Mouse (Mus musculus) liver, embryonic 14.5 days (tissue): Measurements from ENCODE around the gene AI661453. TPM values are rescaled to one million over a fixed set of nuclear protein-coding genes. Genes with fewer than 3 reads are reported as not detected.
"Not testable (repeated sequence)": the region's sequence is repeated elsewhere in the genome, so short reads cannot be mapped to it uniquely, and the experiment has no call there.

Source experiments
- ATAC-seq: fragments of 200-750 bp; cut with Nextera tagmentation; 2 replicates; pipeline ENCODE4 v1.8.0; 2017; ENCODE audit warnings: moderate number of reproducible peaks, mild to moderate bottlenecking, moderate library complexity; ENCODE audit not compliant: insufficient read depth
- DNase-seq, 3 experiments: peaks; one replicate each; pipeline ENCODE4 v3.0.0-alpha.2; 2012 to 2013; ENCODE audit warnings: low read depth in 3 of 3, low spot score in 3 of 3
- H3K27ac ChIP-seq: fragments of 300-500 bp; sonication (generic); 2 replicates; pipeline ENCODE4 v1.5.1; 2014; ENCODE audit warnings: moderate library complexity, mild to moderate bottlenecking, control low read depth, inconsistent platforms
- H3K27me3 ChIP-seq: fragments of 300-500 bp; sonication (generic); 2 replicates; pipeline ENCODE4 v1.6.1; 2014; ENCODE audit warnings: mild to moderate bottlenecking, low read length, moderate library complexity; ENCODE audit not compliant: control insufficient read depth, insufficient read depth
- H3K36me3 ChIP-seq: fragments of 300-500 bp; sonication (generic); replicated peaks from 2 replicates; pipeline ENCODE4 v1.6.1; 2014; ENCODE audit warnings: low read depth; ENCODE audit not compliant: control insufficient read depth, insufficient read depth
- H3K4me1 ChIP-seq, 2 experiments: fragments of 200-500 bp in 1 of 2; fragments of 300-500 bp in 1 of 2; sonication (generic) in 1 of 2; replicated peaks; 2 replicates each; pipeline ENCODE4 v1.6.1; 2012 to 2014; ENCODE audit warnings: antibody characterized with exemption in 1 of 2, inconsistent platforms in 1 of 2, low read length in 1 of 2; ENCODE audit not compliant: control insufficient read depth in 2 of 2, insufficient read depth in 2 of 2
- H3K4me2 ChIP-seq: fragments of 300-500 bp; sonication (generic); 2 replicates; pipeline ENCODE4 v1.6.1; 2014; ENCODE audit warnings: low read depth, mild to moderate bottlenecking, control low read depth, moderate library complexity
- H3K4me3 ChIP-seq, 2 experiments: fragments of 200-500 bp in 1 of 2; fragments of 300-500 bp in 1 of 2; sonication (generic) in 1 of 2; 2 replicates each; pipeline ENCODE4 v1.5.1; 2012 to 2014; ENCODE audit warnings: low read depth in 2 of 2, low read length in 2 of 2, mild to moderate bottlenecking in 2 of 2, control low read depth in 1 of 2, inconsistent platforms in 1 of 2, moderate library complexity in 1 of 2; ENCODE audit not compliant: insufficient read depth in 1 of 2
- H3K9ac ChIP-seq: fragments of 300-500 bp; sonication (generic); replicated peaks from 2 replicates; pipeline ENCODE4 v1.6.1; 2014; ENCODE audit warnings: mild to moderate bottlenecking, control low read depth, moderate library complexity
- H3K9me3 ChIP-seq: fragments of 300-500 bp; sonication (generic); 2 replicates; pipeline ENCODE4 v1.6.1; 2016; ENCODE audit warnings: low read length, mixed read lengths; ENCODE audit not compliant: control insufficient read depth
- CTCF ChIP-seq: IDR thresholded peaks from 2 replicates; pipeline ENCODE4 v1.5.1; 2016; ENCODE audit warnings: antibody characterized with exemption, low read depth, control low read depth
- EP300 ChIP-seq: IDR thresholded peaks from 2 replicates; pipeline ENCODE4 v1.6.1; 2016; ENCODE audit warnings: antibody characterized with exemption, low read depth
- WGBS: fragments of 180-500 bp; shearing (Covaris S2); extraction: QIAGEN DNeasy Blood & Tissue Kit; methylation state at CpG from one replicate; pipeline ENCODE4 v1.1.7; 2014; ENCODE audit not compliant: insufficient replicate concordance; 5-methylcytosine and 5-hydroxymethylcytosine counted together
- polyA plus RNA-seq, 2 experiments: library from polyadenylated mRNA; depleted of rRNA in 1 of 2; stranded (reverse) in 1 of 2; unstranded in 1 of 2; fragments of >200 nt; fragmentation: Nextera tagmentation in 1 of 2; extraction: Ambion mirVana in 1 of 2; gene quantifications; 2 replicates each; pipeline versions ENCODE4 v1.2.1 to v1.2.3; 2012 to 2014

Gene AI661453
- polyA plus RNA-seq, 2 experiments = 0.42 to 0.56 TPM

- no peak for DNase-seq
- Histone ChIP-seq H3K4me1 (no peaks in the 10 kb centered on the region), H3K27me3 (no peaks in the 10 kb centered on the region), H3K4me3 (no peak overlapping the region), H3K36me3 (no peaks in the 10 kb centered on the region), H3K9ac (no peak overlapping the region), H3K4me2 (no peak overlapping the region), H3K27ac (no peak overlapping the region), H3K9me3 (no peaks in the 10 kb centered on the region)
- TF ChIP-seq CTCF (no peak), EP300 (no peak)
- no peak for ATAC-seq
- 57% methylated on average over 2 of the region's 2 CpGs for WGBS
Observed at GRCm38 (mm10) chr17:47420195-47420594, 16.2 kb upstream of the AI661453 start.

GRCm38 (mm10) chr17:47421566-47421965, 14.8 kb upstream of the AI661453 start:
- no peaks in the 10 kb centered on the region for H3K9me3 ChIP-seq
- no peak overlapping the region for H3K4me2 ChIP-seq
- TF ChIP-seq CTCF (no peak), EP300 (no peak)
- ATAC-seq (no peak), DNase-seq (no peak)
- H3K27ac ChIP-seq = no peak overlapping the region
- no peaks in the 10 kb centered on the region for H3K36me3 ChIP-seq
- H3K4me1 ChIP-seq = no peaks in the 10 kb centered on the region
- 56% methylated on average over 3 of the region's 3 CpGs for WGBS
- H3K4me3 ChIP-seq = no peak overlapping the region
- H3K9ac ChIP-seq = no peak overlapping the region
- no peaks in the 10 kb centered on the region for H3K27me3 ChIP-seq

GRCm38 (mm10) chr17:47422616-47423015, 13.8 kb upstream of the AI661453 start:
- H3K9me3 ChIP-seq, H3K36me3 ChIP-seq, H3K4me3 ChIP-seq, ATAC-seq, H3K27ac ChIP-seq, H3K4me1 ChIP-seq, H3K27me3 ChIP-seq, H3K9ac ChIP-seq, DNase-seq, H3K4me2 ChIP-seq: not testable (repeated sequence)
- WGBS = 73% methylated on average over 1 of the region's 1 CpGs

- H3K4me1 ChIP-seq = no peaks in the 10 kb centered on the region
- WGBS = 55% methylated on average over 6 of the region's 6 CpGs
- no peak overlapping the region for H3K9ac ChIP-seq
- H3K27ac ChIP-seq = no peak overlapping the region
- H3K27me3 ChIP-seq = no peaks in the 10 kb centered on the region
- H3K4me3 ChIP-seq = no peak overlapping the region
- H3K9me3 ChIP-seq = no peaks in the 10 kb centered on the region
- ATAC-seq (no peak), DNase-seq (no peak)
- TF ChIP-seq CTCF (no peak), EP300 (no peak)
- no peak overlapping the region for H3K4me2 ChIP-seq
- H3K36me3 ChIP-seq = no peaks in the 10 kb centered on the region
Observed at GRCm38 (mm10) chr17:47424186-47424585, 12.2 kb upstream of the AI661453 start.

- H3K4me3 ChIP-seq = no peak overlapping the region
- no peak for DNase-seq
- no peak overlapping the region for H3K4me2 ChIP-seq
- H3K9me3 ChIP-seq = no peaks in the 10 kb centered on the region
- no peaks in the 10 kb centered on the region for H3K27me3 ChIP-seq
- H3K4me1 ChIP-seq = no peaks in the 10 kb centered on the region
- no peak overlapping the region for H3K27ac ChIP-seq
- WGBS = 60% methylated on average over 6 of the region's 6 CpGs
- no peaks in the 10 kb centered on the region for H3K36me3 ChIP-seq
- H3K9ac ChIP-seq = no peak overlapping the region
- no peak for ATAC-seq
- TF ChIP-seq EP300 = no peak
- peak; percentile 62 for TF ChIP-seq CTCF
Observed at GRCm38 (mm10) chr17:47427316-47427715, 9.1 kb upstream of the AI661453 start.

- H3K9me3 ChIP-seq = no peaks in the 10 kb centered on the region
- H3K4me1 ChIP-seq = peaks cover 0 to 3% of the 10 kb centered on the region in 2 experiments; a peak in 1 of 4 replicates
- TF ChIP-seq CTCF (peak; percentile 58), EP300 (no peak)
- ATAC-seq (no peak), DNase-seq (no peak)
- H3K27me3 ChIP-seq = no peaks in the 10 kb centered on the region
- H3K36me3 ChIP-seq = no peaks in the 10 kb centered on the region
- H3K9ac ChIP-seq = no peak overlapping the region
- WGBS = 14% methylated on average over 8 of the region's 8 CpGs
- H3K4me2 ChIP-seq = no peak overlapping the region
- no peak overlapping the region for H3K4me3 ChIP-seq
- H3K27ac ChIP-seq = no peak overlapping the region
Observed at GRCm38 (mm10) chr17:47428831-47429304, 7.5 kb upstream of the AI661453 start.
